Mouse (Mus musculus): ENCODE measurements around the gene Fastk.

Gene Fastk

DNA sequence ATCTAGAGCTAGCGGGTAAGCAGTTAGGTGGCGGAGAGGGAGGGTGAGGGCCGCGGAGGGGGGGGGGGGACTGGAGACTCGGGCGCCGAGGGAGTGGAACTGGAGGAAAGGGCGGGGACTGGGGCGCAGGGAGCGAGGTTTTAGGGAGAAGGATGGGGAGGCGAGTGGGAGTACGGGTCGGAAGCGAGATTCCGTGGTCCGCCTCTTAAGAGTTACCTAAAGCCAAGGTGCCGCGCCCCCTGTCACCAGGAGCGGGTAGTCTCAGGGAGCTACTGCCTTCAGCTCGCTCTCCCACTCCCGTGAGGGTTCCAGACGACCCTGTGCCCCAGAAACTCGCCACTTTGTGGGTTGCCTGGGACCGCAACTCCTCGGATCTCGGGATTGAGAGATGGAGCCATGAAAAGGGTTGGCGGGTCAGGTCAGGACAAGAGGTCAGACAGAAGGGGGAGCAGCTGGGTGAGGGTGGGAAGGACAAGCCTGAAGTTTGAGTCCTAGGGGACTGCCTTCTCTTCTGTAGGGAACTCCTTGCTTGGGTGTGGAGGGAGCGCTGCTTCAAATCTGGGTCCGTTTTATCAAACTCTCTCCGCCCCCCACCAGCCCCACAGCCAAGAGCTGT is 19.6 kb downstream of the Fastk start:
- in situ Hi-C loops (cut with MboI; ENCODE audit: unreplicated experiment in 2 of 2): no loop called here

DNA sequence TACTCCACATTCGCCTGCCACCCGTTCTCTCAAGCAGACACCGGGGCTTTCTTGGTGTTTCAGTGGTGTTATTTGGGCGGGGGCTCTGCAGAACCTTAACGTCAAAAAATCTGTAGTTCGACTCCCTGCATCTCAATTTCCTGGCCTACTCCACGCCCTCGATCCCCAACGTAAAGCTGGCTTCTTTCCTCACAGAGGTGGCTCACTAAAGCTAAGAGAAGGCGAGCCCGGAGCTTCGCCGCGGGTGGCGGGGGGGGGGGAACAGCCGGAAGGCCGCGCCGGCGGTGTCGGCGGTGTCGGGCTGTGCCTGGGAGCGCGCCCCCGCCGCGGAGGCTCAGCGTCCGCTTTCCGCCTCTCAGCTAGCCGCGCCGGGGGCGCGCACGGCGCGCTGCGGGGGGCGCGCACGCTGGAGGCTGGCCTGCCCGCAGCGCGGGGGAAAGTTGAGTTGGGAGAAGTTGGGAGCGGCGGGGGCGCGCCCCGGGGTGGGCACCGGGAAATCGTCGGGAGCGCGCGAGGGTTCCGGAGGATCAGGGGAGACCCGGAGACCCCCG is 20.2 kb downstream of the Fastk start:
- in situ Hi-C loops (cut with MboI; ENCODE audit: unreplicated experiment in 2 of 2): loop anchor here (5.0 to 25.0 kb wide), 2 partner anchors 32 to 162 kb away; partner anchors contain the start of genes Abcf2 (in 1 of the 2) and Chpf2 (in 1 of the 2)

DNA sequence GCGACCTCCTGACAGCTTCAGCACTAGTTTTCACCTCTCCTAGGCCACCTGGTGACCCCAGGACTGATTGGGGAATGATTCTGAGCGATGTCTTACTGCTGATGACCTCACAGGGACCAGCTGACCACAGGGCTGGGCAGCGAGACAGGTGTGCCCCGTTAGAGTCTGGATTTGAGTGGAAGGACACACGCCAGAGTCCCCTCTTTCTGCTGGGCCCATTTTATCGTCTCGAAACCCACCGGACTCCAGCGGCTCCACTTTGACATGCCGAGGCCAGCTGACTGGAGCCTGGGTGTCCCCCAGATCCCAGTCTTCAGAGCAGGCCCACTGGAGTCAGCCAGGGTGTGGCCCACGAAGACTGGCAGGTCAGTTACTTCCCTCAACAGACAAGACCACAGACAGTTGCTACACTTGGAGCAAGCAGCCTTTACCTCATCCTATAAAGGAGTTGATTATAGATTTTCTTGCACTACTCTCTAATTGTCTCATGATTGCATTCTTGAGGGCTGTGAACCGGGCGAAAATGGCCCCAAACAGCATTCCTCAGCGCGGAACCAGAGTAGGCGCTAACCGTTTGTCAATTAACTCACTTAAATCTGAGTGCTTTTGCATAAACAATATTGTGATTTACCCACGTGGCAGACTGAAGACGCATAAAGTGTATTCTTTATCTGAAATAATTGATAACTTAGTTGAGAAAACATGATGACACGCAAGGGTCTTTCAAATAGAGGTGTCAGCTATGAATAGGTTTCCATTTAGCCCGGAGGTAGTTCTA is 20.9 kb downstream of the Fastk start:
- in situ Hi-C loops (cut with MboI; ENCODE audit: unreplicated experiment in 2 of 2): loop anchor here (5.0 to 25.0 kb wide), 2 partner anchors 33 to 163 kb away; partner anchors contain the start of genes Abcf2 (in 1 of the 2) and Chpf2 (in 1 of the 2)

DNA sequence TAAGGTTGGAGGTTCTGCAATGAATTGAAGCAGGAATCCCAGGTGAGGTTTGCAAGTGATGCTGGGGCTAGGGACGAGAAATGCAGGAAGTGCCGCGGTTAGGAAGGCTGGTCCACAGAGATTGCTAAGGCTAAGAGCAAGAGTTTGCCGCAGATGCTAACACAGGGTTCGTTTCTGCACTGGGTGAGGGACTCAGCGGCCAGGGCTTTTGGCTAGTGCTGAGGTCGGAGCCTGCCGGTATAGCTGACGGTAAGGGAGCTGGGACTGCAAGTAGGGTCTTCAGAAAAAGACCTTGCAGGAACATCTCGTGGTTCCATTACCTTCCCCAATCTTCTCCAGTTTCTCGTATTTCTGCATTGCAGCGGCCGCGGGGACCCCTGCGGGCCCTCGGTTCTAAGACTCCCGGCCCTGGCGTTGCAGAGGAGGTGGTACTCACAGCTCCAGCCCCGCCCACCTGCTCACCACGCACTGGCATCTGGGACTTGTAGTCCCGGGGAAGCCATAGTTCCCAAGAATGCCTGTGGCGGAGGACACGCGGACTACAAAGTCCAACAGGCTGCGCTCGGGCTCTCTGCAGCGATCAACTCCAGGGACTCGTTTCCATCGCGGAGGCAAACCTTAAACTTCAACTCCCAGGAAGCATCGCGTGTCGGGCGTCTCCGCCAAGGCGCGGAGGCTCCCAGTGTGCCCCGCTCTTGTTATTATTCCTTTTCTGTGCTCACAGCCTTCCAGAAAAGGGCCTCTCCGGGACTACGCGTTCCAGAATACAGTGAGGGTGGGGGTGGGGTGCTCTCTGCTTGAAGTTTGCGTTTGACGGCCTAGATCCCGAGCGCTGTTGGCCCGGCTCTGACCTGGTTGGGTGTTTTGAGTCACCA is 21.7 kb downstream of the Fastk start, which contains the start of the genes Cdk5 and Slc4a2:
Gene Cdk5, minus strand, starts transcription at position 402 of the 875 bp plus-strand sequence.
Gene Slc4a2, plus strand, starts transcription at position 709 of the 875 bp plus-strand sequence.
- in situ Hi-C loops (cut with MboI; ENCODE audit: unreplicated experiment in 2 of 2): loop anchor here (5.0 to 25.0 kb wide), 2 partner anchors 34 to 164 kb away; partner anchors contain the start of genes Abcf2 (in 1 of the 2) and Chpf2 (in 1 of the 2)

DNA sequence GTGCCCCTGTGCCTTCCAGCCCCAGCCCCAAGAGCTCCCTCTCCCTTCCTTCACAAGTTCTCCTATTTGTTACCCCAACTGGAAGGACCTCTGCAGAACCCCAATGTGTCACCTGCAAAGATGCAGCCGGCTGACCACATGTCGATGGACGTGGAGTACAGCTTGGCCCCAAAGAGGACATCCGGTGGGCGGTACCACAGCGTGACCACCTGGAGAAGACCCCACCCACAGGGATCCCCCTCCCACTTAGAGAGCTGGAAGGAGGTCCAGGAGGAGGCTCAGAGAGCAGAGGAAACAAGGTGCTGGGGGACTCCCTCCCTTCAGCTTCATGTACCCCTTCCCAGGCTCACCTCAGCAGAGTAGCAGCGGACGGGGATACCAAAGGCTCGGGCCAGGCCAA is 24.7 kb downstream of the Fastk start:
- in situ Hi-C loops (cut with MboI; ENCODE audit: unreplicated experiment in 2 of 2): loop anchor here (5.0 to 25.0 kb wide), 2 partner anchors 37 to 167 kb away; partner anchors contain the start of genes Abcf2 (in 1 of the 2) and Chpf2 (in 1 of the 2)

DNA sequence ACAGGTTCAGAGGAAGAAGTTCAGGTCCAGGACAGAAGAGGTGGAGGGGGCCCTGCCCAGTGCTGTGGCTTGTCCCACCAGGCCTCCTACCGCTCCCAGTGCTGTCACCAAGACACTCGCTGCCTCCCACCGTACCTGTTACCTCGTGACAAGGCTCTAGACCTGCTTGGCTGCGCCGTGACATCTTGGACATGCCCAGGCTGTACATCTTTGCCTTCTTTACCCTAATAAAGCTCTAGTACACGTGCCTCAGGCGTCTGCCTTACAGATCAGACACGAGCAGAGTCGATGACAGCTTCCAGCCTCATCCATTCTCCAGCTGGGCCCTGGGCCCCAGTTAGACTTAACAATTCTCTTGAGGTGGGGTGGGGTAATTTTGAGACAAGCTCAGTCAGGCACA is 27.5 kb downstream of the Fastk start:
- in situ Hi-C loops (cut with MboI; ENCODE audit: unreplicated experiment in 2 of 2): loop anchor here in 1 of 2 experiments (5.0 to 25.0 kb wide), 2 partner anchors 55 to 170 kb away; partner anchors contain the start of genes Abcf2 and Chpf2

DNA sequence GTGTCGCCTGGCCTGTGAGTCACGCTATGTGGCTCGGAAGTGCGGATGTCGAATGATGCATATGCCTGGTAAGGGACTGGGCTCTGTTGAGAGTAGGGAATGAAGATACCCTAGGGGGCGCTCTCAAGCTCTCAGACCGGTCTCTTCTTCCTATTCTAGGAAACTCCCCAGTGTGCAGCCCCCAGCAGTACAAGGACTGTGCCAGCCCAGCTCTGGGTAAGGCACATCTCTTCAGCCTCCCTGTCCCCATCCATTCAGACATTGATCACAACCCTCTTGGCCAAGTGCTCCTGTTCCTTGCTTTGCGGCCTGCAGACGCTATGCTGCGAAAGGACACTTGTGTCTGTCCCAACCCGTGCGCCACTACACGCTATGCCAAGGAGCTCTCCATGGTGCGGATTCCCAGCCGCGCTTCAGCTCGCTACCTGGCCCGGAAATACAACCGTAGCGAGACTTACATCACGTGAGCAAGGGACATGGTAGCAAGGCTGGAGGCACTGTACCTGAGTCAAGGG is 28.8 kb downstream of the Fastk start:
- in situ Hi-C loops (cut with MboI; ENCODE audit: unreplicated experiment in 2 of 2): loop anchor here in 1 of 2 experiments (5.0 to 25.0 kb wide), 2 partner anchors 56 to 171 kb away; partner anchors contain the start of genes Abcf2 and Chpf2

DNA sequence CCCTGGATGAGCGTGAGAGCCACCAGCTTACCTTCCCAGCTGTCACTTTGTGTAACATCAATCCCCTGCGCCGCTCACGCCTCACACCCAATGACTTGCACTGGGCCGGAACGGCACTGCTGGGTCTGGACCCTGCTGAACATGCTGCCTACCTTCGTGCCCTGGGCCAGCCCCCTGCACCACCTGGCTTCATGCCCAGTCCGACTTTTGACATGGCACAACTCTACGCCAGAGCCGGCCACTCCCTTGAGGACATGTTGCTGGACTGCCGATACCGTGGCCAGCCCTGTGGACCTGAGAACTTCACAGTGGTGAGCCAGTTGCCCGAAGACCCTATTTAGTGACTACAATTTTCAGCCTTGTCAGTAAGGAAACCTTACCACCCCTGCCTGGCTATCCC is 31.1 kb downstream of the Fastk start:
- in situ Hi-C loops (cut with MboI; ENCODE audit: unreplicated experiment in 2 of 2): loop anchor here in 1 of 2 experiments (25.0 kb wide), 1 partner anchor 173 kb away; the partner anchor contains the start of genes Abcf2 and Chpf2

DNA sequence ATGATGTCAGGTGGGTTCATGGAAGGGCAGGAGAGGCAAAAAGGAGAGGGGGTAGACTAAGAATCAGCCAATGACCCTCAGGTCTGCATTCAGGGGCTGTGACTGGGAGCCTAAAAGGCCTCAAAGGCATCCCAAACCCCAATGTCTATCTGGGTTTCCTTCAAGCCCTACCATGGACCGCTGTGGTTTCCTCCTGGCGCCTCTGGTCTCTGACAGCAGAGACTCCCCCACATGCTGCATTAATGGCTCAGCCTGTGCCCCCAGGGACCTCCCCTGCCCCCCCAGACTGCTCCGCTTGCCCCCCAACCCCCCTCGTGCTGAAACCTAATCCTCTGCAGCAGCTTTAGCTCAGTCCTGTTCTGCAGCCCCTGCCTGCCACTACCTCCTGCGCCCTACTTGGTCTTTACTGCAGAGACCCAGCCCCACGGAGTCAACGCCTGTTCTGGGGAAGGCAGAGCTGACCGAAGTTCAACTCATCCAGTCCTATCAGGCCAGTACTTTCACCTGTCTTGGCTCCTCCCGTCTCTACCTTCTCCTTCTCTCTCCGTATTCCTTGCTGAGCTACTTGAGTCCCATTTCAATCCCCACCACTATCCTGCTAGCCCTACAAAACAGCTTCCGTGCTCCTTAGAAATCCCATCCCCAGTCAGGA is 31.9 kb downstream of the Fastk start, which contains the start of gene Asic3:
Gene Asic3, plus strand, starts transcription at position 351 of the 652 bp plus-strand sequence.
- in situ Hi-C loops (cut with MboI; ENCODE audit: unreplicated experiment in 2 of 2): loop anchor here in 1 of 2 experiments (25.0 kb wide), 1 partner anchor 174 kb away; the partner anchor contains the start of genes Abcf2 and Chpf2

DNA sequence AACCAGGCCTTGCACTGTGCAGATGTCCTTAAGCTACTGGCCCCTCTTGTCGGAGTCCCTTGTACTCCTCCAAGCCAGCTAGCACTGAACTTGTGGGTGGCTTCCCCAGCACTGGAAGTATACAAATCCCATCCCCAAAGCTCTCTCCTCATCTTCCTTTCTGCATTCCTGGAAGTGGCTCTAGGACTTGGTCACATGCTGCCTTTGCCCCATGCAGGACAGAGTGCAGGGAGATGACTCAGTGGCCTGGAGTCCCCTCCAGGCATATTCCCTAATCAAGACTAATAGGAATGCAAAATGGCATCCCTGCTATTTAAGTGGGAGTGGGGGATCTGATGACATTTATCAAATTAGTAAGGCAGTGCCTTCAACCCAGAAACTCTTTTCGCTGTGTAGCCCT is 33.0 kb downstream of the Fastk start:
- in situ Hi-C loops (cut with MboI; ENCODE audit: unreplicated experiment in 2 of 2): loop anchor here in 1 of 2 experiments (25.0 kb wide), 1 partner anchor 175 kb away; the partner anchor contains the start of genes Abcf2 and Chpf2

DNA sequence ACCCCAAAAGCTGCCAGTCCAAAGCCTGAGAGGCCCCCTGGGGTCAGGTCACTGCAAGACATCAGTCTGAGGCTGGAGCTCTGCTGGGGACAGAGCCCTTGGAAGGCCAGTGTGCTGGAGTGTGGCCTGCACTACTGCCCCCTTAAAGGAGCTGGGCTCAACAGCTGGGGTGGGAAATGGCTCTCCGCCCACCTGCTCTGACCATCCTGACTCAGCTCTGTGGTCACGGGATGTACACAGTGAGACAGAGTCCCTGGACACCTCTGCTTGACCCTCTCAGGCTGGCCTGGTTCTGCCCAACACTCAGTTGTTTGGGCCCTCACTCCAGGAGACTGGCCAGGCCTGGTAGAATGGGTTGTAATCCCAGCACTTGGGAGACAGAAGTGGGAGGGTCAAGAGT is 35.6 kb downstream of the Fastk start:
- in situ Hi-C loops (cut with MboI; ENCODE audit: unreplicated experiment in 2 of 2): loop anchor here in 1 of 2 experiments (25.0 kb wide), 1 partner anchor 178 kb away; the partner anchor contains the start of genes Abcf2 and Chpf2

DNA sequence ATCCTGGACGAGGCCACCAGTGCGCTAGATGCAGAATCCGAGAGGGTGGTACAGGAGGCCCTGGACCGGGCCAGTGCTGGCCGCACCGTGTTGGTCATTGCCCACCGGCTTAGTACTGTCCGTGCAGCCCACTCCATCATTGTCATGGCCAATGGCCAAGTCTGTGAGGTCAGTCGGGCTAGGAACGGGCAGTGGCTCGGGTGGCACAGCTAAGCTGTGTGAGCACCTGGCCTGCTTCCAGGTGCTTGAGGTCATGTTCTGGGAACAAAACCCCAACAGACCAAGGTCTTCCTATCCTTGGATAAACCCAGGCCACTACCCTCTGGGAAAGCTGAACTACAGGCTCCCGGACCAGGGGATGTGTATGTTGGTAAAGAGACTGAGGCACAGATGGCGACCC is 36.4 kb downstream of the Fastk start:
- in situ Hi-C loops (cut with MboI; ENCODE audit: unreplicated experiment in 2 of 2): loop anchor here in 1 of 2 experiments (25.0 kb wide), 1 partner anchor 179 kb away; the partner anchor contains the start of genes Abcf2 and Chpf2

DNA sequence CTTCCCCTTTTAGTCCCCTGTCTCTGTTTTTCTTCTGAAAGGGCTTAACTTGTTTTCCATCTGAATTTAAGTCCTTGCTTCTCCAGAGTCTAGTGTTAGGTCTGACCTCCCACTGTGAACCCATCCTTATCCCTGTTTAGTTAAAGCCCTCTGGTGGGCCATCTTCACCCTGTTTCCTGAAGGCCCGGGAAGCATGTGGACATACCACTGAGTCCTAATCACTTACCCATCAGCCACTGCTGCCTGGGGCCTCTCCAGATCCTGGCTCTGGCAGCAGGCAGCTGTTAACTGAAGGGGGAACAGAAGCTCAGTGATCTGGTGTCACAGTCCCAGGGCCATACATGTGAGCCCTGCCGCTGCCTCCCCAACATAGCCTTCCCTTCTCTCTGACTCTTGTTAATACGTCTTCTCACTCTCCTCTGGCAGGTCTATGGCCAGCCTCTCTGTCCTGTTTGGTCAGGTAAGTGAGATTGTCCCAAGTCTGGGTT is 39.7 kb downstream of the Fastk start:
- in situ Hi-C loops (cut with MboI; ENCODE audit: unreplicated experiment in 2 of 2): loop anchor here in 1 of 2 experiments (25.0 kb wide), 1 partner anchor 182 kb away; the partner anchor contains the start of genes Abcf2 and Chpf2

DNA sequence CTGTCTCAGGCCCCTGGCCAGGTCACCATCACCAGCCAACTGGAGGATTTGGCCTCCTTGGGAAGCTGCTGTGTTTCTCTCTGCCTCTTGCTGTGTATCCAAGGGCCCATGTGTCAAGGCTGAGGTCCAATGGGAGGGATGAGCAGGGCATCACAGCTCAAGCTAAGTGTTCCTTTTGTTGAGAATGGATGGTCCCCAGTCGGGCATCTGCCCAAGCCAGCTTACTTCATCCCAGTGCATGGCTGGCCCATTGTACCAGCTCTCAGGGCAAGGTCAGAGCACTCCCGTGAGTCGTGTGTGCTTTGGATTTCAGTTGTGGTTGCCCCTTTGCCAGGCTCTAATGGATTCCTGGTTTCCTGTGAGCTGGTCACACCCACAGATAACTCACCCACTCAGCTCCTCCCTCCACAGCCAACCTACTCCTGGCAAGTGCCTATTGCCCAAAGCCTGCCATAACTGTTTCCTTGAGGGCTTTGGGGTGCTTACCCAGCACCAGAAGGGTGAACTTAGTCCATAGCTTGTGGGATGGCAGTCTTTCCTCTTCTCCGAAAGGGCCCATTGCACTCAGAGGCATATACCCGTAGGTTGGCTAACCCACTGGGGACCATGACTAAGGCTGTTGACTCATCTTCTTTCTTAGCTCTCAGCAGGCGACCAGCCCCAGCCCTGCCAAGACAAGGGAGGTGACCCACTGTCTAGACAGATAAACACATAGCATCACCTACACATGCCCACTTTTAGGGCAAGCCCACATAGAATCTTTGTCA is 40.3 kb downstream of the Fastk start:
- in situ Hi-C loops (cut with MboI; ENCODE audit: unreplicated experiment in 2 of 2): loop anchor here in 1 of 2 experiments (25.0 kb wide), 1 partner anchor 183 kb away; the partner anchor contains the start of genes Abcf2 and Chpf2

DNA sequence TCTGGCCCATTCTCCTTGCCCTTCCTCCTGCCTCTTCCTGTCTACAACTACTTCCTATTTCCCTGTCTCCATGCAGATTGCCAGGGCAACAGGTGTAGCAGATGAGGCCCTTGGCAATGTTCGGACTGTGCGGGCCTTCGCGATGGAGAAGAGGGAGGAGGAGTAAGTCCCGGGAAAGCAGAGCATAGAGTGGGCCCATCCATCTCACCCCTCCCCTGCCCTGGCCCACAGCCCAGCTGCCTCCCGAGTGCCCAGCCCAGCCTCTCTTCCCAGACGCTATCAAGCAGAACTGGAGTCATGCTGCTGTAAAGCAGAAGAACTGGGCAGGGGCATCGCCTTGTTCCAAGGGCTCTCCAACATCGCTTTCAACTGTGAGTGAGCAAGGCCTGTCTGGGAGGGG is 43.1 kb downstream of the Fastk start:
- in situ Hi-C loops (cut with MboI; ENCODE audit: unreplicated experiment in 2 of 2): loop anchor here in 1 of 2 experiments (25.0 kb wide), 1 partner anchor 185 kb away; the partner anchor contains the start of genes Abcf2 and Chpf2

DNA sequence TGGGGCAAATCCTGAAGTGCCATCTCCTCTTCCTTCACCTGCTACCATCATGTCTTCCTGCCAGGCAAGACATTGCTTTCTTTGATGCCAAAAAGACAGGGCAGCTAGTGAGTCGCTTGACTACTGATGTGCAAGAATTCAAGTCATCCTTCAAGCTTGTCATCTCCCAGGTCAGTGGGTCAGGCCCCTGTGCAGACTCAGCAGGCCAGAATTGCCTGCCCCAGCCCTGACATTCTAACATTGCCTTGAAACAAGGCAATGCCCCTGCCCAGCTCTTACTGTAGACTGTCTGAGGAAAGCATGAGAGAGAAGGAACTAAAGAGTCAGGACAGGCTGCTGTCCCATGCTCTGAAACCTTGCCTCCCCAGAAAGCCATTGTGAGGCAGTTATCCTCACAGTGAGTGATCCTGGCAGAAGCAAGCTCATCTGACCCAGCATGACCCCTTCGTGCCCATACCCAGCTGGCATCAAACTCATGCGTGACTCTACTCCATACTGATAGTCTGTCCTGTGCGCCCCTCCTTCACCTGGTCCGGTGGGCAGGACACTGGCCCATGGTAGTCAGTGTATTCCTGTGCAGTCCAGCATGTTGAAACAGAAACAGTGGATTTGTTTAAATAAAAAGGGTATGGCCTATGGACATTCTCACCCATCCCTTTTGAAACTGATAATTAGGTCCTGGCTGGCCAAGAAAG is 44.0 kb downstream of the Fastk start:
- in situ Hi-C loops (cut with MboI; ENCODE audit: unreplicated experiment in 2 of 2): loop anchor here in 1 of 2 experiments (25.0 kb wide), 1 partner anchor 186 kb away; the partner anchor contains the start of genes Abcf2 and Chpf2

Data from v-Abl transformed pro-B cells (cell line).